Mouse (Mus musculus) stomach, postnatal 0 days (tissue): ENCODE results near the gene Ccpg1os.

Experiments used
- CTCF ChIP-seq: IDR thresholded peaks from 2 replicates; pipeline ENCODE4 v1.5.1; 2016; ENCODE audit warnings: antibody characterized with exemption, low read depth, mild to moderate bottlenecking, moderate library complexity
- EP300 ChIP-seq: optimal IDR thresholded peaks from 2 replicates; pipeline ENCODE3; 2016; ENCODE audit warnings: antibody characterized with exemption

GRCm38 (mm10) chr9:73006175-73006574 lies 21.0 kb upstream of the Ccpg1os start:
- TF ChIP-seq CTCF, result peak; percentile 37
- TF ChIP-seq EP300, result no peak
